In the genomic region with DNA sequence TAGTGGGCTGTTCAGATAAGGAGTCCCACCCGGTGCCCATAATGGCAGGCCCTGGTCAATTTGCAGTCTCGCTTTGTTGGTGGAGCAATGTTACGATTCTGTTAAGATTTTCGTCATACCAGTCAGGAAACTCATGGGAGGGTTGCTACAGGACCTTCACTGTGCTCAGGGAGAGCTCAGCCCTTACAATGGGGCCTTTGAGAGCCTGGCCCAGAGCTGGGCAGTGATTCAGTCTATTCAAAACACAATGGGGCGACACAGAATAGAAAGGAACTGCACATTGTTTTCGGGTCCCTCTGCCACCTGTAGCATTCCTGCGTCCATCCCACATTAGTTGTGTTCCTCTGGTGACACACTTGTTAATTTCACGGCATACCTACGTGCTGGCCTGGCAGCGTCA, we compare ENCODE assay signal across 10 mouse cellular contexts.
DNase-seq lines count a peak whose midpoint lies in the region; ATAC-seq and TF ChIP-seq lines count a peak whose summit lies in the region.
"Had no signal": no experiment of that assay in that cellular context is flagged by ENCODE, and none has a peak within 500 bp of the region (broad histone marks: within the 10 kb centered on the region; RNA-seq: fewer than 3 reads in every experiment).

No protein-coding gene starts in this region.

- H3K4me2 ChIP-seq in intestine, embryonic 15.5 days (replicated peaks), result no peak overlapping the region
- H3K4me2 ChIP-seq in intestine, postnatal 0 days (replicated peaks; ENCODE audit: low read depth), result no peak overlapping the region
- no peak overlapping the region for H3K4me2 ChIP-seq in limb, embryonic 11.5 days (ENCODE audit: low read depth, severe bottlenecking)
- H3K4me2 ChIP-seq: embryonic facial prominence, embryonic 15.5 days; heart, embryonic 13.5 days had no signal

- H3K4me1 ChIP-seq in intestine, embryonic 15.5 days (replicated peaks), result 0 out of 2 replicates have a peak, but pooled peaks cover 3% of the 10 kb centered on the region
- H3K4me1 ChIP-seq in intestine, postnatal 0 days (replicated peaks; ENCODE audit: control insufficient read depth, insufficient read depth, low read length), result peaks cover 5% of the 10 kb centered on the region; the same call in 1 of the 2 replicates
- peaks cover 10% of the 10 kb centered on the region for H3K4me1 ChIP-seq in ES-Bruce4 (ENCODE audit: control insufficient read depth, insufficient read depth, low read length)
- no peaks in the 10 kb centered on the region for H3K4me1 ChIP-seq in limb, embryonic 11.5 days (ENCODE audit: control insufficient read depth, insufficient read depth, low read length)

- ATAC-seq in intestine, embryonic 15.5 days, result 0 out of 2 replicates have a peak, but pooled peaks have one; percentile 12
- no peak for ATAC-seq in intestine, postnatal 0 days
- ATAC-seq in limb, embryonic 11.5 days (ENCODE audit: insufficient number of reproducible peaks, low FRiP score, low TSS enrichment, low read depth), result no peak

- 0 out of 2 replicates have a peak, but pooled peaks have one; percentile 9 for TF ChIP-seq EP300 in ES-Bruce4 (IDR thresholded peaks at IDR 0.05; ENCODE audit: insufficient read depth, low read depth, low read length)

- no peak overlapping the region for H3K4me3 ChIP-seq in intestine, embryonic 15.5 days (replicated peaks)
- no peak overlapping the region for H3K4me3 ChIP-seq in intestine, postnatal 0 days (ENCODE audit: low read depth, low read length)
- H3K4me3 ChIP-seq in ES-Bruce4 (ENCODE audit: low read depth, low read length), result no peak overlapping the region
- H3K4me3 ChIP-seq in limb, embryonic 11.5 days (ENCODE audit: low read depth, low read length), result no peak overlapping the region
- H3K4me3 ChIP-seq: embryonic facial prominence, embryonic 15.5 days; heart, embryonic 13.5 days had no signal

- H3K36me3 ChIP-seq in intestine, embryonic 15.5 days, result no peaks in the 10 kb centered on the region
- no peaks in the 10 kb centered on the region for H3K36me3 ChIP-seq in intestine, postnatal 0 days (ENCODE audit: control insufficient read depth, insufficient read depth)
- no peaks in the 10 kb centered on the region for H3K36me3 ChIP-seq in ES-Bruce4 (ENCODE audit: control insufficient read depth, insufficient read depth, low read length, poor library complexity, severe bottlenecking)
- H3K36me3 ChIP-seq in limb, embryonic 11.5 days (ENCODE audit: control insufficient read depth, insufficient read depth, low read length), result no peaks in the 10 kb centered on the region
- H3K36me3 ChIP-seq: embryonic facial prominence, embryonic 15.5 days; heart, embryonic 13.5 days had no signal

- no peak overlapping the region for H3K27ac ChIP-seq in intestine, embryonic 15.5 days
- H3K27ac ChIP-seq in intestine, postnatal 0 days (ENCODE audit: low read depth, low read length), result no peak overlapping the region
- no peak overlapping the region for H3K27ac ChIP-seq in ES-Bruce4 (ENCODE audit: insufficient read depth, low read length)
- H3K27ac ChIP-seq in limb, embryonic 11.5 days (replicated peaks; ENCODE audit: low read depth, low read length), result peak overlapping the region; percentile 44; the same call in 1 of the 2 replicates
- H3K27ac ChIP-seq: embryonic facial prominence, embryonic 15.5 days; heart, embryonic 13.5 days had no signal

- peak; percentile 91 for DNase-seq in Muller cell, postnatal 12 days (ENCODE audit: inconsistent ontology term)
- DNase-seq in limb, embryonic 11.5 days (ENCODE audit: low spot score), result no peak
- no peak for DNase-seq in spleen, postnatal 4 days (ENCODE audit: low spot score in 2 of 2)
- DNase-seq in kidney, postnatal 14 days, result no peak
- DNase-seq: lung, adult 18-20 months had no signal

- no peaks in the 10 kb centered on the region for H3K27me3 ChIP-seq in intestine, embryonic 15.5 days (replicated peaks)
- no peaks in the 10 kb centered on the region for H3K27me3 ChIP-seq in intestine, postnatal 0 days (replicated peaks; ENCODE audit: control insufficient read depth, insufficient read depth, low read length)
- H3K27me3 ChIP-seq in ES-Bruce4 (ENCODE audit: control insufficient read depth, insufficient read depth, low read length, poor library complexity, severe bottlenecking), result no peaks in the 10 kb centered on the region
- H3K27me3 ChIP-seq in limb, embryonic 11.5 days (ENCODE audit: control insufficient read depth, insufficient read depth, low read length), result no peaks in the 10 kb centered on the region
- H3K27me3 ChIP-seq: embryonic facial prominence, embryonic 15.5 days; heart, embryonic 13.5 days had no signal

- no peaks in the 10 kb centered on the region for H3K9me3 ChIP-seq in intestine, embryonic 15.5 days
- H3K9me3 ChIP-seq in intestine, postnatal 0 days (ENCODE audit: control insufficient read depth), result no peaks in the 10 kb centered on the region
- no peaks in the 10 kb centered on the region for H3K9me3 ChIP-seq in ES-Bruce4 (replicated peaks; ENCODE audit: control insufficient read depth, insufficient read depth, low read length, poor library complexity, severe bottlenecking)
- no peaks in the 10 kb centered on the region for H3K9me3 ChIP-seq in limb, embryonic 11.5 days (ENCODE audit: control insufficient read depth, low read length)
- H3K9me3 ChIP-seq: embryonic facial prominence, embryonic 15.5 days; heart, embryonic 13.5 days had no signal

- H3K9ac ChIP-seq in intestine, embryonic 15.5 days, result no peak overlapping the region
- no peak overlapping the region for H3K9ac ChIP-seq in intestine, postnatal 0 days (ENCODE audit: low read depth, low read length)
- H3K9ac ChIP-seq in ES-Bruce4 (ENCODE audit: low read depth, poor library complexity, severe bottlenecking), result no peak overlapping the region
- H3K9ac ChIP-seq in limb, embryonic 11.5 days (ENCODE audit: low read length), result no peak overlapping the region
- H3K9ac ChIP-seq: embryonic facial prominence, embryonic 15.5 days; heart, embryonic 13.5 days had no signal

- no peak for TF ChIP-seq POLR2A in ES-Bruce4 (IDR thresholded peaks at IDR 0.05; ENCODE audit: insufficient read depth, low read length)

- no peak for TF ChIP-seq CTCF in intestine, postnatal 0 days (IDR thresholded peaks at IDR 0.05; ENCODE audit: low read depth)
- no peak for TF ChIP-seq CTCF in ES-Bruce4 (IDR thresholded peaks at IDR 0.05; ENCODE audit: low read depth, low read length)

- WGBS in intestine, embryonic 15.5 days, result 83% methylated on average over 10 of the region's 10 CpGs
- WGBS in intestine, postnatal 0 days, result 87% methylated on average over 10 of the region's 10 CpGs
- WGBS in limb, embryonic 11.5 days, result 80% methylated on average over 10 of the region's 10 CpGs
